Mouse (Mus musculus) cerebral cortex, adult 2 months (tissue): ENCODE results near the gene Gm8229.

Experiments
- WGBS: fragments of 180-500 bp; shearing (Covaris S2); methylation state at CpG from one replicate; pipeline ENCODE4 v1.1.7; 2018; 5-methylcytosine and 5-hydroxymethylcytosine counted together

The Gm8229 gene

GRCm38 (mm10) chr14:44365057-44365456 lies at the start of gene Gm8229:
TSS of gene Gm8229 (plus strand) at chr14:44365357.
- 93% methylated on average over 4 of the region's 4 CpGs for WGBS

- WGBS: 100% methylated on average over 1 of the region's 2 CpGs
Observed at GRCm38 (mm10) chr14:44338484-44338883, 26.7 kb upstream of the Gm8229 start, which contains the start of gene Gm5930. TSS of gene Gm5930 (minus strand) at chr14:44338584.

- 34% methylated on average over 2 of the region's 2 CpGs for WGBS
Observed at GRCm38 (mm10) chr14:44361416-44361815, 3.7 kb upstream of the Gm8229 start.

GRCm38 (mm10) chr14:44384233-44384632 lies 19.1 kb downstream of the Gm8229 start:
- WGBS: 75% methylated on average over 4 of the region's 4 CpGs

- 67% methylated on average over 1 of the region's 2 CpGs for WGBS
Observed at GRCm38 (mm10) chr14:44410588-44410987, 45.4 kb downstream of the Gm8229 start, which contains the start of gene Gm3371. TSS of gene Gm3371 (minus strand) at chr14:44410688.
